Mouse (Mus musculus) erythroblast, embryonic 14.5 days (primary cell): Measurements from ENCODE around the gene St5.

Source experiments
- GATA1 ChIP-seq: IDR thresholded peaks from 2 replicates; pipeline ENCODE4 v1.6.1; 2012; ENCODE audit warnings: low read length, inconsistent platforms, mixed read lengths
- TAL1 ChIP-seq: IDR thresholded peaks from 3 replicates; pipeline ENCODE4 v1.6.1; 2012; ENCODE audit warnings: low read length, inconsistent platforms, mixed read lengths

DNA sequence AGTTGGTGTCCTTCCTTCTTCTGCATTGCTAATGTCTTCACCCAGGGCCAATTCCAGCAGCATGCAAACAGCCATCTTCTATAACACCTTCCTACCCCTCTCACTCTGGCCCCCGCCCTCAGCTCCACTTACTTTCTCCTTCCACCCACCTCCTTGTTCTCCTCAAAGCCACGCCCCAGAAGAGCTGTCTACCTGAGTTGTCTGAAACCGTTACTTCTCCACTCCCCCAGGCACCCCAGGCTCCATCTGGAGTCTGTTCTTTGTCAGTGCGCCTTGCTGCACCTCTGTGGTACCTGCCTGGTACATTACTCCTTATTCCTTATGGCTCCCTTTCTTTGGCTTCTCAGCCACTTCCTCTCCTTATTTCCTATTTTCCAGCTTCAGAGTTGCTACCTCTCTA is 170.3 kb downstream of the St5 start:
- TF ChIP-seq TAL1 (no peak), GATA1 (no peak)
